Mouse (Mus musculus) kidney, adult 2 months (tissue): Measurements from ENCODE around the gene Tbp.

Experiments used
- CTCF ChIP-seq: fragments of 200-500 bp; conservative IDR thresholded peaks from 2 replicates; pipeline ENCODE4 v1.5.1; 2011; ENCODE audit warnings: low read depth, mild to moderate bottlenecking, control low read depth, low read length, moderate library complexity, mixed read lengths; ENCODE audit not compliant: insufficient read depth, insufficient read length
- POLR2A ChIP-seq: fragments of 200-500 bp; IDR thresholded peaks from one replicate; pipeline ENCODE4 v1.6.1; 2011; ENCODE audit warnings: low read depth, low read length, control low read depth

DNA sequence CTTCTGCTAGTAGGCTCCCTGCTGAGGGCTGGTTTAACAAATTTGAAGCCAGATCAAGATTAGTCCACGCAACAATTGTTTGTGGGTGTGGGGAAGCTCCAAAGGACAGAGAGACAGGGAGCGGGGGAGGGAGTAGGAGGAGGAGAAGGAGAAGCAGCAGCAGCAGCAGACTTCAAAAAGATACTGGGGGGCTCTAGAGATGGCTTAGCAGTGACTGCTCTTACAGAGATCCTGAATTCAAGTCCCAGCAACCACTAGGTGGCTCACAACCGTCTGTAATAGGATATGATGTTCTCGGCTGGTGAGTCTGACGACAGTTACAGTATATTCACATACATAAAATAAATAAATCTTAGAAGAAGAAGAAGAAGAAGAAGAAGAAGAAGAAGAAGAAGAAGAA is 30.5 kb downstream of the Tbp start:
- TF ChIP-seq POLR2A (no peak), CTCF (peak; percentile 33)
